Mouse (Mus musculus) thymus, postnatal 14 days (tissue): Measurements from ENCODE around the gene Mcf2l.

Experiments used
- DNase-seq: peaks from one replicate; pipeline ENCODE4 v3.0.0; 2021

Mcf2l gene

DNA sequence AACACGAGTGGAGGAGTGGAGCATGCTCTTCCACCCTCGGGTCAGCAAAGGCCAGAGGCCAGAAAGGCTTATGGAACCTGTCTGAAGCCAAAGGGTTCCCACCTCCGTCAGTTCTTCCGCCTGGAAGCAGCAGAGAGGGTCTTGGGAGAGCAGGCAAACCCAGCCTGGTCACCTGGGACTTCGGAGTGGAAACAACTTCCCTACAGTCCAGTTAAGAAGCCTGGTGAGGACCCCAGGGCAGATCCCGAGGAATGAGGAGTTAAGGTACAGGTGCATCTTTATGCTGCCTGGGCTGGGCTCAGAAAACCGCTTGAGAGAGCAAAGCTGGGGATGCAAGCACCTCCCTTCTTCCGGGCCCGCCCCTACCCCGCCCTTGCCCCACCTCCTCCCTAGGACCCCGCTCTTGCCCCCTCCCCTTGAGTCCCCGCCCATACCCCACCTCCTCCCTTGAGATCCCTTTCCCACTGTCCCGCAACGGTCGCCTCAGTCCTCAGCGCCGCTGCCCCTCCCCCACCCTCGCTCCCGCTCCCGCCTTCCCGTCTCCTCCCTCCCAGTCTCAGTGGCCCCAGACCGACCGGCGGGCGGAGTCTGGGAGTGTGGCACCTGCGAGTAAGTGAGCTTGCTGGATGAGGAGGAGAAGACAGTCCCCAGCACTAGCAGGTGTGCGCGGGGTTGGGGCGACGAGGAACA, at the start of gene Mcf2l:
Gene Mcf2l (plus strand): TSS at position 450 of the 690 bp plus-strand sequence.
- peak; percentile 80 for DNase-seq

DNA sequence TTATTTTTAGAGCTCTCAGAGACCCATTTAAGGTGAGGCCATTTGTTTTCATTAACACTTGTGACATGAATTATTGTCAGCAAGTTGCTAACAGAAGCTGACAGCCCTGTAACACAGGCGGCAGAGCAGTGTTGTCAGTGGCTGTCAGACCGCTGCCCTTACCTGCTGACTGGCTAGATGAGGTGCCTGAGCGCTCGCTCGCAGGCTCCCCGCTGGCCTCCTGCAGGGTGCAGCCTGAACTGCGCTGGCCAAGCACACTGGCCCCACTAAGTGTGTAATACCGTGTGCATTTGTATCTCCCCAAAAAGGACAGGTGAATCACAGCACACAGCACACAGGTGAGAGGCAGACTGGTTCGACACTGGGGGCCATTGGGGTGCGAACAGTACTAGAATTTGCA, 49.0 kb upstream of the Mcf2l start:
- DNase-seq: no peak

DNA sequence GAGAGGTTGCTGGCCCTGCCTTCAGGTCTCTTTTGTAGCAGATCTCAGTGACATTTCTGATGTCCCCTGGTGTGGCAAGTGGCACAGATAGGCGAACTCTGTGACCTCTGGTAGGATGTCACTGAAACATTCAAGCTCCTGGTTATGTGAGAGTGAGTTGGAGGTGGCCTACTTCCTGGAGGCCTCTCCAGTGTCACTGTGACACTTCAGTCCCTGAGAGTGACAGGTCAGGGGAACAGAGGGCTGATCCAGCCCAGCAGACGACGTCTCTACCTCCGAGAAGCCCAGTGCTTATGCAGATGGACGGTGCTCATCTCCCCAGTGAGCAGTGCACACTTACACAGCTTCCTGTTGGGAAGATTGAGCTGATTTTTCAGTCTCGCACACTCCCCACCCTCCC, 48.4 kb upstream of the Mcf2l start:
- no peak for DNase-seq

DNA sequence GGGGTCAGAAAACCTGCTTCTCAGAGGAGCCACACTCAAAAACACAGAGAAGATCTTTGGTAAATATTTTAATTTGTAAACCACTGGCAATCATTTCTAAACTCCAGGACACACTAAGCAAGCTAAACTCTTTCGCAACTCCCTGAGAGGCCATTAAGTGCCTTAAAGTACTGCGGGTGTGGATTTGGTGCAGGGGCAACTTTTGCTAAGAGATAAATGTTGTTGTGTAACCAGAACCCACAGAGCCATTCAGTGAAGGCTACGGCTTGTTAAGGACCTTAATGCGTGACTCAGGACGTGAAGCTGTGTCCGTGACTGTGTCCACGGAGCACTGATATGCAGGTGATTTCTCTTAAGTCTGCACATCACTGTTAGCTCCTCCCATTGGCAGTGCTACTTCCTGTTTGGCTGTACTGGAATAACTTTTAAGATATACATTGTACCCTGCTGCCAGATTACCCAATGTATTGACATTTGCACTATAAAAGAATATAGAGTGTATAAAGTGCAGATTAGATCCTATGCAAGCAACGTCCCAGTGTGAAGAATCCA, 47.8 kb upstream of the Mcf2l start:
- DNase-seq: no peak

DNA sequence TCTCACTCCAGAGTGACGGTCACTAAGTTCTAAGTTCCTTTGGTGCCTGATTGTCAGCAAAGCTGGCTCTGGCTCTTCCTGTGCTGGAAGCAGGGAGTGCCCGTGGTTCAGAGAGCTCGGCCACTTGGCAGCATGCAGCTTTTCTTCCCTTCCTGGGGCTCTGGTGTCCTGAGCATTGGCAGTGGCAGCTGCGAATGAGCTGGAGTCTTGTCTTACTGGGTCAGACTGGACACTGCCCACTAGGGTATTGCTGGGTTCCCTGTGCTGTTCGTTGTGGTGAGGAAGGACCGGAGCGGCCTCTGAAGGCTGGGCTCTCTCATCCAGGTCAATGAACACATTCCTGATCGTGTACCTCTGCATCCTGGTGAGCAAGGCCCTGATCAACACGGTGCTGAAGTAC, 46.5 kb upstream of the Mcf2l start:
- no peak for DNase-seq

DNA sequence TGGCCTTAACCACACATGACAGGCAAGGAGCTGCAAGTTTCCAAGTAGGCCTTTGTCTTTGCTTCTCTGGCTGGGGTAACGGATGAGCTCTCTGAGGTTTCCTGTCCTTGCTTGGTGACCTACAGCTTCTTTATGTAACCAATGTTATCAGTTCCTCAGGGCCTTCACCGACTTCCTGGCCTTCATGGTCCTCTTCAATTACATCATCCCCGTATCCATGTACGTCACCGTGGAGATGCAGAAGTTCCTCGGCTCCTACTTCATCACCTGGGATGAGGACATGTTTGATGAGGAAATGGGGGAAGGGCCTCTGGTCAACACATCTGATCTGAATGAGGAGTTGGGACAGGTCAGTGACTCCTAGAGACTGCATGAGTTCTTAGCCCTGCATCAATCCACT, 45.3 kb upstream of the Mcf2l start:
- DNase-seq: no peak

DNA sequence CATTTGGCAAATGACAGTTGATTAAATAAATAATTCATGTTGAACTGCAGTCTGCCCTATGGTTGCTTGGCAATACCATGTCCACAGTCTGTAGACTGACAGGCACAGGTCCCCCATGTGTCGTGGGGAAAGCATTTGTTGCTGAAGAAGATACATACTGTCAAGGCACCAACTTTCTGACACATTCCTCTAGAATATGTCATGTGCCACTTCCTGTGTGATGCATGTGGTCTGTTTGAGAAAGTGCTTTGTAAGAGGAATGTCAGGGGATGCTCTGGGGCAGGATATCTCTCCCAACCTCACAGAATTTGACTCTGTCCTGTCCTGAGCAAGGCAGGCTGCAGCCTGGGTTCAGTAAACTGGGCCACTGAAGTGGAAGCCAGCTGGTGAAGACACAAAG, 44.2 kb upstream of the Mcf2l start:
- DNase-seq: no peak

DNA sequence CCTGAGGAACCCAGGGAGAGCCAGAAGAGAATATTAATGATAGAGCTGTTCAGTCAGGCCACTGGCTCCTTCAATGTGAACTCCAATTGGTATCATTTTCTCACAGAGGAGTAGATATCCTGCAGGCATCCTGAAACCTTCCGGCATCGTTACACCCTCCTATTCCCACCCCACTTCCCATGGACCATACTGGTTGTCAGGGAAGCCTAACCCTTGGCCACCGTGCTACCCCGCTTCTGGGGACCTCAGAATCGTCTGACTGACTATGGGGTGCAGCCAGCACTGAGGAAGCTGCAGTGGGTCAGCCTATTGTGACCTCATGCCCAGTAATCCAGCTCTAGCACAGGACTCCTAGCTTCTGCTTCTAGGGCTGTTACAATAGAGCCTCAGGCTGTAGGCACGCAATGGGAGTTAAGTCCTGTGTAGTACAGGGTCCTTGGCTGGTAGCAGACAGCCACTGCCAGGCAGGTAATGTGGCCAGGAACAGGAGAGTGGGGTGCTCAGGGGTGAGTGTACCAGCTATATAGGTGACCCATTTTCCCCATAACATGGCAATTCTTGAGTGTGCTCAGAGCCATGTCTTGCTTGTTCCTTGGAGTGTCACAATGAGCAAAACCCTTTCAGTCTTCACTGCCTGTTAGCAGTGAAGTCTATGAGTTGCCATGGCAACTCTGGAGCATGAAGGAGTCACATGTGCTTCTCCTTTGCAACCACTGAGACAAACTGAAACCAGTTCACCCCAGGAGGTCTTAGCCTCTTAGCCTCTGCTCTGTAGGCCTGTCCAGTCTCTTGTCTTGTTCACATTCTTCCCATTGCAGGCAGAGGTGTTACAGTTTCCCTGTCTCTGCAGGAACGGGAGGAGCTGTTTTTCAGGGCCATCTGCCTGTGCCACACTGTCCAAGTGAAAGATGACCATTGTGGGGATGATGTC, 41.7 kb upstream of the Mcf2l start:
- no peak for DNase-seq

DNA sequence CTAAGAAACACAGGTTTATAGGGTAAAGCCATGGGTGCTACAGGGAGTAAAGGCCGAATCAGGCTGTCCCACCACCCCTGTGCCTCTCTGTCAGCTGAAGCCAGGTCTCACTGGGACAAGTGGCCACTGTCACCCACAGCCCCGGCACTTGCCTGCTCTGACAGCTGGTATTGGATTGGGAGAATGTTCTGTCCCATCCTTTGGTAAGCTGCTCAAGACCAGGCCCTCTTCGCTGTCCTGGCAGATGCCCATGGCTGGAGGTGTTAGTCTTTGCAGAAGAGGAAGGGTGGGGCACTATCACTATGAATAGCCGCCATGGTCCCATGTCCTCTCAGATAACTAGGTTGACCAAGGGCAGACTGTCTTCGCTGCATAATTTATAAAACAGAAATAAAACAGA, 40.0 kb upstream of the Mcf2l start:
- no peak for DNase-seq

DNA sequence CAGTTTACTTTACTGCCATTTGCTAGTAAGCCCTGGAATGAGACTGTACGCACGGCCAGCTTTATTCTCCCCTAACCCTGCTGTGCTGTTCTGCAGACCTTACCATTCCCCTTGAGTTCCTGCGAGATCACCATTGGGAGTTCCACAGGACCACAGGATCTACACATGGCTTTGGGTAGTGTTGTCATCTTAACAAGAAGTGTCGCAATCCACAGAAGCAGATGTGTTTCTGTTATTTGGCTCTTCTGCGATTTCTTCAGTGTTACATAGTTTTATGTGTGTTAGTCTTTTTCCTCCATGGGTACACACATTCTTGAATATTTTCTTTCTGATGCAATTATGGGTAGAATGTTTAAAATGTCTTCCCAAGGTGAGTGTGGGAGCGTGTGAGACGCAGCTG, 32.8 kb upstream of the Mcf2l start:
- no peak for DNase-seq

DNA sequence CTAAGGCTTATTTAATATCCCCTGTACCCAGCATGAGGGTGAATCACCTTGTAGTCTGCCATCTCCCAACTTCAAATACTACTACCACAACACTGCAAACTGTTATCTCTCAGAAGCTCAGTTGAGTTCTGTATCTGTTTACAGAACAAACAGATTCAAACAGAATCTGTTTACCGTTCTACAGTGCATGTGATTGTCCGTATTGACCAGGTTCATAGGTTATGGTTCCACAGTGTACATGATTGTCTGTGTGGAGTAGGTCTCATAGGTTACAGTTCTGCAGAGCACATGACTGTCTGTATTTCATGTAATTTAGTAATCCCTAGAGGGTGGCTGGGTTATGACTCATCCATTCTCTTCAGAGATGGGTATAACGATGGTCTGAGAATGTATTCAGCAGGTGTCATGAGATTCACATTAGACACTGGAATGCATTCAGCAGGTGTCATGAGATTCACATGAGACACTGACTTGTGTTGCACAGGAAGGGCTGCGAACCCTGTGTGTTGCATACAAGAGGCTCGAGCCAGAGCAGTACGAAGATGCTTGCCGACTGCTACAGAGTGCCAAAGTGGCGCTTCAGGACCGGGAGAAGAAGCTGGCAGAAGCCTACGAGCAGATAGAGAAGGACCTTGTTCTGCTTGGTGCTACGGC, 31.1 kb upstream of the Mcf2l start:
- no peak for DNase-seq

DNA sequence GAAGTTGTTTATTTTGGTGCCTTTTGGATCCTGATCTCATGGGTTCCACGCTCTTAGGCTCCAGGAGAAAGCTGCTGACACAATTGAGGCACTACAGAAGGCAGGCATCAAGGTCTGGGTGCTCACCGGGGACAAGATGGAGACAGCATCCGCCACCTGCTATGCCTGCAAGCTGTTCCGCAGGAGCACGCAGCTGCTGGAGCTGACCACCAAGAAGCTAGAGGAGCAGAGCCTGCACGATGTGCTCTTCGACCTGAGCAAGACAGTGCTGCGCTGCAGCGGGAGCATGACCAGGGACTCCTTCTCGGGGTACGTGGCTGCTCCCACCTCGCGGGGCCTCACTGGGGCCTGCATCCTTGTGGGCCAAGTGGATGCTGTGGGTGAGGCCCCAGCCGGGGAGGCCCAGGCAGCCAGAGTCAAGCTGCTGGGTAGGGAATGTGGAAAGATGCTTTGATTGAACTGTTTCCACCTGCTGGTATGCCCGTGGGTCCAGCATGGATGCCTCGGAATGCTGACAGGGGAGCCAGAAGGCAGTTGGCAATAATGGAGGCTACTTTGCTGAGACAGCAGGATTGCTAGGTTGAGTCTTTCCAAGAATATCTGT, 29.2 kb upstream of the Mcf2l start:
- no peak for DNase-seq

DNA sequence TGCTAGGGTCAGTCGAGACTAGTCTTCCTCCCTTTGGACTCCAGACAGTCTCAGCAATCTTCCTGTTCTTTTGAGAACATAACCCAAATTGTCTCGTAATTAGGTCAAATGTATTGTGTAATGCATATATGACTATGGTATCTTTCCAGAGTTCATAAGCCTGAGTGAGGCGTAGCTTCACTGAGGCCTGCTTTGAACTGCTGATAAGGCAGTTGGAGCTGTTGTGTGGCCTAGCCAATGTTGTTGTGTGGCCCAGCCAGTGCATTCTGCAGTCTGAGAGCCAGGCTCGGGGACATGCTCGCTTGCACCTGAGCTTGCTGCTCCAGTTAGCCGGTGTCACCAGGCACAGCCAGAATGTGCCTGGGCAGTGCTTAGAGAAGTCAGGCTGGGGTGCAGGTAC, 27.2 kb upstream of the Mcf2l start:
- DNase-seq: no peak

DNA sequence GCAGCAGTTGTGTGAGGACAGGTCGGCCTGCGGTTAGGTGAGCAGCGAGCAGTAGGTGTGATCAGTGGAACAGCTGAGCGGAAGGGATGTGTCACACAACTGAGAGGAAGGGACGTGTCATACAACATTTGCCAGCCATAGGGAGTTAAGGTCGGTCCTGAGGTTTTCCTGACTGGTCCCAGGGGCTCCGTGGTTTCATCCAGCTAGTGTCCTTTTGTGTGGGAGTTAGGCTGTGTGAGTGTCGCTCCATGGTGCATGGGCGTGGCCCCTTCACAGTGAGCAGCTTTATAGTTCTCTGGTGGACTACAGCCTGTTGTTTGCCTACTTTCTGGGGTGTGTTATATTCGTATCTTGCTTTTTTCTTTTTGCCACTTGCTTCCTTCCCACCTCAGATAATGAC, 22.4 kb upstream of the Mcf2l start:
- DNase-seq: no peak

DNA sequence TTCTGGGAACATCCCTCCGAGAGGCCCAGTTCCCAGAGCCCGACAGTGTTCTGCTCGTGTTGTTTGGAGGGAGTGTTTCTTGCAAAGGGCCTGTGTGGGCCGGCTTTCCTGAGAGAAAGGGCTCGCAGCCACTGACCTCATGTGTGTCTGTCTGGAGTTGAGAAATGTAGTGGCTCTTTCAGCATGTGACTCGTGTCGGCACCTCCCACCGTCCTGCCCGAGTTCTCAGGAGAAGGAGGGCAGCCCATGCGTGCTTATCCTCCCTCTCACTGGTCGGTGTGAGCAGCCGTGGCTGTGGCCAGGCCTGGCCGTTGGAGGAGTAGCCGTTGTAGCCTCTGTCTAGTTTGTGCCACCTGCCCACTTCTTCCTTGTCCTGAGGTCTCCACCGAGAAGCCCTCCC, 17.6 kb upstream of the Mcf2l start:
- no peak for DNase-seq

DNA sequence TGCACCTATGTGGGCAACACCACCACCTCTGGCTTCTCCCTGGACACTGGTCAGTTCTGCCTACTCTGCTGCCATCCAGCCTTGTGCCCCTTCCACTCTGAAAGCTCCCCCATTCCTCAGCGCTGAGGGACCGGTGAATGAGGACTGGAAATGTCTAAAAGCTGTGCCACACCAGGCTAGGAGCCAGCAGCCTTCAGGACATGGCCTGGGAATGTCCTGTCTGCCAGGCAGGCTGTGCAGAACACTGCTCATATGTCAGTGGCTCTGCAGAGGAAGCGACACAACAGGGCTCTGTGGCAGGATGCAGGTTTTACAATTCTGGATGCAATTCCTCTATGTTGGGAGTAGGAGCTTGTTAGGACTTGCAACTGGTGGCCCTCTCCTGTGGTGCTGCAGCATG, 10.5 kb upstream of the Mcf2l start:
- DNase-seq: no peak

DNA sequence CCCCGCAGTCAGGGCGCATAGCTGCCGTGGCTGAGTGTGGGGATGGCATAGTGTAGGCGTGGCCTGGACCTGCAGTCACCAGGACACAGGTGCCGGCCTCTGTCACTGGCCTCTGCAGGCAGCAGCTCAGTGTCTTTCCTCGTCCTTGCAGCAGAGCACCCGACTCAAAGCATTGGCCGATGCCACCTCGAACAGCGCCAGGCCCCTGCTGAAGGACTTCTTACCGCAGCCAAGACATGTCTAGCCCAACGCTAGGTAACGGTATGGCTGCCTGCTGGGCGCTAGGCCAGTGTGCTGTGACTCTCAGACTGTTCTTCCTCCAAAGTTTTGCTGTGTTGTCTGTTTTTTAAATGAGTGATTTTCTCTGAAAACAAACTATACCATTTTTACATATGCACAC, 10.0 kb upstream of the Mcf2l start:
- no peak for DNase-seq

DNA sequence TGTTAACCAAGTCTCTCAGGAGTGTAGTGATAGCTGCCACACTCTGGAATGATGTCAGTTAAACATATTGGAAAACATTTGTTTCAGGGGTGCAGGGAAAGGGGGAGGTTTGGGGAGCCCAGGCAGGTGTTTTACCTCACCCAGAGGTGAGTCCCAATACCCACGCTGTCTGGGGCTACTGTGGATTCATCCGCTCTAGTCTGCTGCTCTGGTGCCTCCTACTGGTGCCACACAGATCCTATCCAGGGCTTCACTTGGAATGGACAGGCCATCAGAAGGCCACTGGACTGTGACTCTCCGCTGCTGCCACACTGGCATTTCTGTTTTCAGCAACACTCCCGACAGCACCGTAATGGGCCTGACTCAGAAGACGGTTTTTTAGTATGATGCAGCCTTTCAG, 7.8 kb upstream of the Mcf2l start:
- DNase-seq: no peak

DNA sequence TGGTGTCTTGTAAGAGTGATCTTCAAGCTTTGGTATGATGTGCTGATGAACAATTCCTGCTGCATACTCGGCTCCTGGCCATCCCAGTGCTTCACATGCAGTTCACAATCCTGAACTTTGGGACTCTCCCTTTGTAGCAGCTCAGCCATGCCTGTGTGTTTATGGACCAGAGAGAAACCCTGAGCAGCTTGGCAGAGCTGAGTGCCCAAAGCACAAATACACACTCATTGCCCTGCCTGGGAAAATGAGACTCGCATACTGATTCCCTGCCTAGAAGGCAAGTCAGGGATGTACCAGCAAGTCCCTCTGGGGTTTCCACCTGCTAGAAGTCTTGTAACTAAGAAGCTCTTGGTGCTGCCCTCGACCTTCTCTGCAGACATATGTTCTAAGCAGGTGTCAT, 3.9 kb upstream of the Mcf2l start:
- DNase-seq: no peak

DNA sequence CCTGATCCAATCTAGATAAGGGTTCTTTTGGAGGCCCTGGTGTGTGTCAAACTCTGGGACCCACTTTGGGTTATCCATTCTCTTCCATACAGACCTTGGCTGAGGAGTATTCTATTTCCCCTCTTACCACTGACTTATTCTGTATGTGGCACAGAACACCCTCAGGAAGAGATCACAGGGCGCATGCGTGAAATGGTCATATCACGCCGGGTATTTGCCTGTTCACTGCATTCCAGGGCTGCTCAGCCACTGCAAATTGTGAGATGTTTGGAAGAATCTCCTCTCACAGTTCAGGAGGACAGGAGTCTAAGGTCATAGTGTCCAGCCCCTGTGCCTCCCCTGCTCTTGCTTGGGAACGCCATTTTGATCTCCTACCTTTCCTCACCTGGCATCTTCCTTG, 3.0 kb upstream of the Mcf2l start:
- no peak for DNase-seq

DNA sequence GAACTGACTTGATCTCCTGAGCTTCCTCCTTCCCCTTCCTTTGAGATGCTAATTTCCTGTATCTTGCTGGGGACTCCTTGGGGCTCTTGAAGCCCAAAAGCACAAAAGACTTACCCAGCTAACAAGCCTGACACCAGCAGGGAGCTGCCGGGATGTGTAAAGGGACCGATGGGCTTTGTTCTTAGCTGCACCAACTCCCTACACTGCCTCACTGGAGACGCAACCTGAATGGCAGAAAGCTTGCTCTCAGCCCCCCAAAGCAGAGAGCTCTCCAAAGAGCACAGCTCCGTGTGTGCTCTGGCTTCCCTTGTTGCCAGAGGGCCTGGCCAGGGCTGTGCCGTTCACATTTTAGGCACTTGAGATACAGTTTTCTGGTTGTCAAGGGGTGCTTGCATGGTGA, 2.1 kb upstream of the Mcf2l start:
- DNase-seq: no peak

DNA sequence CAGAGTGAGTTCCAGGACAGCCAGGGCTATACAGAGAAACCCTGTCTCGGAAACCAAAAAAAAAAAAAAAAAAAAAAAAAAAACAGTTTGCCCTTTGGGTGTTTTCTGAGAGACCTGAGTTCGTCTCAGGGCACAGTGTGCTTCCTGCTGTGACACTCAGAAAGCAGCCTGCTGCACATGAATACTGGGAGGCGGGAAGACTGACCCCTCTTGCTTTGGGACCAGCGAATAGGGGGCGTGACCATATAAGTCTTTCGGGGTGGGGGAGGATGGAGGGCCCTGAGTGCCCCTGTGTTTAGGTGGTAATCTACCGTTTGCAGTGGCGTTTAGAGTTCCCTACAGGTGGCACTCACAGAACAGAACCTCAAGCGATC, 636 bp upstream of the Mcf2l start:
- no peak for DNase-seq

DNA sequence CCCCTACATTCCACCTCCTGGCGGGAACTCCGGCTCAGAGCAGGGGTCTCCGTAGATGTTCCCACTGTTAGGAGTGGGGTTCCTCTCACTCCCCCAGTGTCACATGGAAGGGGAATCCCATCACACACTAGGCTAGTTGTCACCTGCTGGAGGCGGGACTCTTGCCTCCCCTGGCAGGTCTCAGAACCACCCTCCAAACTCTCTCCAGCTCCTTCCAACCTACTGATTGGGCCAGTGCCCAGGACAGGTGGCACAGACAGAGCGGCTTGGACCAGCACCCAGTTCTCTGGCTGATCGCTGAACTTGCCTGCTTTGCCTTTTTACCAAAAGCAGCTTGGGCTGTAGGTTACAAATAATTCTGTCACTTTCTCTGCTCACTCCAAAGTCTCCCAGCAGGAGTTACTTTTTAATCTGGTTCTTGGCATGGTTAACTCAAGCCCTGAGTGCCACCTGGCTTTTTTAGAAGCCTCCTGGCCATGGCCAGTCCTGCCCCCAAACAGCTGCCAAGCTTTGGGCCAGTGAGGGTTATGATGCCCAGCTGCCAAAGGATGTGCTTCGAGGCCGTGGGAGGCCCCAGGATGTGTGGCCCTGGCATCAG, 687 bp downstream of the Mcf2l start:
- peak; percentile 45 for DNase-seq
